Mouse (Mus musculus) stomach, postnatal 0 days (tissue): ENCODE measurements around the gene Nphp3.

Experiments
- CTCF ChIP-seq: IDR thresholded peaks from 2 replicates; pipeline ENCODE4 v1.5.1; 2016; ENCODE audit warnings: antibody characterized with exemption, low read depth, mild to moderate bottlenecking, moderate library complexity
- EP300 ChIP-seq: optimal IDR thresholded peaks from 2 replicates; pipeline ENCODE3; 2016; ENCODE audit warnings: antibody characterized with exemption

GRCm38 (mm10) chr9:104085730-104086429 is 83.5 kb downstream of the Nphp3 start:
- TF ChIP-seq CTCF, result no peak
- peak; percentile 57 for TF ChIP-seq EP300
